Mouse (Mus musculus): ENCODE data around the gene Rlbp1.
A peak's percentile ranks its signal among the peaks of the same experiment; 100 is the strongest.

Gene Rlbp1

DNA sequence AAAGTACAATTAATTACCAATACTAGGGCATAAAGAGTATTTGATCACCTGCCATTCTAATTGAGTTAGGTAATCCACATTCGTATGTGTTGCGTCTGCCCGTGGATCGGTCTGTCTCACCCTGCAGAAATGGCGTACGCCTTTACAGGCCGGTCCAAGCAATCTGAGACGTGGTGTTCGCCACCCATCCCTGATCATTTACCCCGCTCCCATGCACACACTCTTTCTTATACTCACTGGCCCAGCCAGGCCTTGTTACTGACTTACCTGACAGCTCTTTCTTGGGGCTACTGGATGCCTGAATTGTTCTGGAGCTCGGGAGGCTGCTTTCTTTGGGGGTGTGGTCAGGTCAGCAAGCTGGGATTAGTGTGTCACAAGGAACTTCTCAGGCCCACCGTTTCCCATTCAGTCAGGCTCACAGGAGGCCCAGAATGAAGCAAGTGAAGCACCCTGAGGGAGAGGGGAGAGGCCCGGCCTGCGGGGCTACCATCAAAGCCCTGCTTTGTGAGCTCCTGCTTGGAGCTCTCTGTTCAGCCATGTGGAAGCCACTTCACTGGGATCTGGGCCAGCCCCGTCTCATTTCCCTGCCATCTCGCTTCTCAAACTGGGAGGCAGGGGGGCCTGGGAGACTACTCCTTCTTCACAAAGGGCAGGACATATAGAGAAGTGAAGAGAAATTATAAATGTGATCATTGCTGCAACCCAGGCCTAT is at the start of gene Rlbp1:
Gene Rlbp1, minus strand, starts transcription at position 627 of the 712 bp plus-strand sequence.
- peak; percentile 77 to 81 for DNase-seq

DNA sequence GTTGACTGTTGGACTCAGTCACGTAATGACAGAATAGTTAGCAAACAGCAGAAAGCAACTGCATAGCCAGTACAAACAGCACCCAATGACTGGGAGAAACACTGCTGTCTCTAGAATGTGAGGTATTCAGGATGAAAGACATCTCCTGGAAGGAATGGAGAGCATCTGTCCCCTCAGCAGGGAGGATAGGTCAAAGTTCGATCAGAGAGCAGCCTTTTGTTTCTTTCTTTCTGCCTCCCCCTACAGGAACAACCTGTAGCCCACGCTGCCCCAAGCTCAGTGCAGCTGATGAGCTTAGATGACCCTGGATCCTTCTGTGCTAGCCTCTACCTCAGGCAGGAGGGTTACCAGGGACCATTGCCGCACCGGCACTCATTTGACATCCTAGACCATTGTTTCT is 41.4 kb upstream of the Rlbp1 start:
- DNase-seq: no peak

DNA sequence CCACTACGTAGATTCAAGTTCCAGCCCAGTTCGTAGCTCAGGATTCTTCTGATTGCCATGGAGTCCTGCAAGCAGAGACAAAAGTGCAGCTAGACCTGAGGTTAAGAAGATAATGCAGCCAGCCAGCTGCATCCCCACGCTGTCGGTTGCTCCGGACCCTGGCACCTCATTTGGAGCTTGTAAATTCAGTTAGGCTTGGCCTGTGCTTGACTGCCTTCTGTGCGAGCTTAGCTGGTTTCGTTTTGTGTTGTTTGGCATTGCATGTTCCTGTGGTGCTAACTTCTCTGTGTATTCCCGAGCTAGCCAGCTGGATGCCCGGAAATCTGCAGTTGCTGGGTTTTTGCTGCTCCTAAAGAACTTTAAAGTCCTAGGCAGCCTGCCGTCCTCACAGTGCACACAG is 39.0 kb upstream of the Rlbp1 start:
- no peak for DNase-seq

DNA sequence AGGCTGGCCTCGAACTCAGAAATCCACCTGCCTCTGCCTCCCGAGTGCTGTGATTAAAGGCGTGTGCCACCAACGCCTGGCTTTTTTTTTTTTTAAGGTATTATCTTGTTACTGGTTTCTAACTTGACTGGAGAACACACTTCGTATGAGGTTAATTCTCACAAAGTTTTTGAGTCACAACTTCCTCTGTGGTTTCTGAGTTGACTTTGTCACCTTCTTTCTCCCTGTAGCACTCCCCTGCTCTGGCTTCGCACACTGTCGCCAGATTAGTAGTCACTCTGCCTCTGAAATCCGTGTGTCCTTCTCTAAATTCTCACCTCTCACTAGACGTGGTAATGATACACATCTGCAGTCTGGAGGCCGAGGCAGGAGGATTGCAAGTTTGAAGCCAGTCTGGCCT is 36.0 kb upstream of the Rlbp1 start:
- DNase-seq: no peak

DNA sequence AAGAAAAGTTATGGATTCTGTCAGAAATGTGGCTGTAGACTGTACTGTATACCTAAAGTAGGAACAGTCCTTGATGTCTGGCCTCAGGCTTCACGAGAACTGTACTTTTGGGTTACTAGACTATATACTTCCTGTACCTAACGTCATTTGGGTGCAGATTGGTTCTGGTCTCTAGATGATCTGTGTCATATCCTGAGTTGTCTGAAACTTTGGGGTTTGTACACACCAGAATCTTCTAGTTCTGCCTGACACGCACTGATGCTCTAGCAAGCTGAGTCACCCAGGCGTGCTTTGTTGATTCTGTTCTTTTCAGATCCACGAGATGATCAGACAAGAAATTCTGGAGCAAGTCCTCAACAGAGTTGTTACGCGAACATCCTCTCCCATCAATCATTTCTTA is 33.1 kb upstream of the Rlbp1 start:
- DNase-seq: no peak

DNA sequence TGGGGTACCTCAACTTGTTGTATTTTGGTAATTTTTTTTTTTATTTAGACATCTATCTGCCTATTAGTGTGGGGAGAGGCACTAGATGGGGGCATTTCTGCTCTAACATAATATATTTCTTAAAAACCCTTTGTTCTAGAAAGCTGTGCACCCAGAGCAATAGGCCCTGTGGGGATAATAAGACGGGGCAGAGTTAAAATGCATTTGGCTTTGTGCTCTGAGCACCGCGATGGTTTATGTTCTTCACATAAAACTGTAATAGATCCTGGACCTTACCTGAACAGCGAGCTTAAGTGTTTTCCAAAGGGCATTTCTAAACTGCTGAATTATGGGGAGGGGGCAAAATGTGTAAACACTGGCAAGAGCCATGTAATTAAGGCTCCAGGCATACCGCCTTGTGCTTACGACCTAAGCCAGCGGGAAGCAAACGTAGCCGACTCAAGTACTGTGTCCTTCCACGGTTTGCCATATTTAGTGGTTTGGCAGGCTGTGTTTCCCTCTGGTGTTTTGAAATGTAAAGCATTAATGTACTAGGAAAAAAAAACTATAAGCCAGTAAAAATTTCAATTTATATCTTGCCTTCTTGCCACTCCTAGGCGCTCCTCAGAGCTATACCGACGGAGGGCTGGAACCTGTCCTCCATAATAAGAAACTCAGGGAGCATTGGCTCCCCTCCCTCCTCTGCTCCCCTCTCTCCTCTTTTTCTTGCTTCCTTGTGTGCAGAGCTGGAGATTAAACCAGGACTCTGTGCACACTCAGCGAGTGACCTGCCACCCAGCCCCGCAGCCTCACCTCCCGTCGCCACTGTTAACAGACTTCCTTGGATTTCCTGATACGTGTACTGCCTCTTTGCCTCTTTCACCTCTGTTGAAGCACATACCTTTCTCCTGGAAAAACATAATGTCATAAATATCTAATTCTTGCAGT is 27.9 kb upstream of the Rlbp1 start:
- DNase-seq: no peak

DNA sequence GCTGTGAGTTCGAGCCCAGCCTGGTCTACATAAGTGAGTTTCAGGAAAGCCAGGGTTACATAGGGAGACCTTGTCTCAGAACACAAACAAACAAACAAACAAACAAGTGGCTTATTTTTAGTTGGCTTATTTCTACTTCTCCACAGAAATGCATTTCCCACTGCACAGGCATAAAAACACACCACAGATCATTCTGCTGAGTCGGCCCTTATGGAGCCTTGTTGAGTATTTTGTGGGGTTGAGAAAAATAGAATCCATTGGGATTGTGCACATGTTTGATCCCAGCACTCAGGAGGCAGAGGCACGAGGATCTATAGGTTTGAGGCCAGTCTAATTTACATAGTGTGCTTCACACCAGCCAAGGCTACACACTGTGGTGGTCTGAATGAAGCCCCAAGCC is 13.4 kb upstream of the Rlbp1 start:
- DNase-seq: no peak

DNA sequence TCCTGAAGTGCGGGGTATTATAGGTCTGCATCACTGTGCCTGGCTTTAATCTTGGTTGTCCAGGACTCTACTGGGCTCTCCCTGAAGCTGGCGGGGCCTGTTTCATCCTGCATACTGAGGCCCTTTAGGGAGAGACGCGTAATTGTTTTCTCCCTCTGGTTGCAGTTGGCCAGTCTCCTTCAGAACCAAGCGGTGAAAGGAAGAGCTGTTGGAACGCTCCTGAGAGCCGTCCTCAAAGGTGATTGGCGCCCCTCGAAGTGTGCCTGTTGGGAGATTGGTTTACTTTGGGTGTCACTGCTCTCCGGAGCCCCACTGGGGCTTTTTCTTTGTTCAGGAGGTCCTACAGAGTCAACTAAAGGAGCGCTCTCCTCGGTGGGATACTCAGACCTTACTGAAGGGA is 12.1 kb upstream of the Rlbp1 start:
- DNase-seq: no peak

DNA sequence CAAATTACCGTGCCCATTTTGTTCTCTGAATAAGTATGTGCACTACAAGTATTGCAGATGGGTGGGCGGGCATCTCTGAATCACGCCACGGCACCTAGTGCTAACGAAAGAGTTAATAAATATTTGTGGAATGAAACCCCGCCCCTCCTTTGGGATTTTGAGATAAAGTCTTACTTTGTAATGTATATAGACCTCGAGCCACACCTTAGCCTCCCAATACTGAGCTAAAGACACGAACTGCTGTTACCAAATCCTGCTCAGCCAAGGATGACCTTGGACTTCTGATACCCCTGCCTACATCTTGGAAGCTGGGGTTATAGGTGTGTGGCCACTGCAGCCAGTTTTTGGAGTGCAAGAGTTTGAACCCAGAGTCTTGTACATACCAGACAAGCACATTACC is 11.6 kb upstream of the Rlbp1 start:
- DNase-seq: no peak

DNA sequence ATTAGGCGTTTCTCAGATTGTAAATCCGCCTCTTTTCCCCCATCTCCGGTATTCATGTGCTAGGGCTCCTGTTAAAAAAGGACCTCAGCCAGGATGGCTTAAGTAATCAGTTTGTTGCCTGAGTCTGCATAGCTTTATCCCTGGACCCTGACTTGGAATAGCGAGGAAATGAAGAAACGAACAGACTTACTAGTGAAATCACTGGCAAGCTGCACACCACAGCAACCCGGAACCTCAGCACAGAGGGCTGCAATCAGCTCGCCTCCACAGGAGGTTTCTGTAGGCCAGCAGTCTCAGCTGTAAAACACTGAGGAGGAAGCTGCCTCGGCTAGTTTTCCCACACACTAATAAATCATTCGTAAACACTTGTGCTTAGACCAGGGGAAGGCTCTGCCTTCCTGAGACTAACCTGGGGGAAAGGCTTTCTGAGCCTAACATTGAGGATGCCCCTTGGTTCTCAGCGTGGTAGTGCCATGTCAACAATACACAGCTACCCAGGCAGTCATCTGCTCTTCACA is 10.7 kb upstream of the Rlbp1 start:
- DNase-seq: no peak

DNA sequence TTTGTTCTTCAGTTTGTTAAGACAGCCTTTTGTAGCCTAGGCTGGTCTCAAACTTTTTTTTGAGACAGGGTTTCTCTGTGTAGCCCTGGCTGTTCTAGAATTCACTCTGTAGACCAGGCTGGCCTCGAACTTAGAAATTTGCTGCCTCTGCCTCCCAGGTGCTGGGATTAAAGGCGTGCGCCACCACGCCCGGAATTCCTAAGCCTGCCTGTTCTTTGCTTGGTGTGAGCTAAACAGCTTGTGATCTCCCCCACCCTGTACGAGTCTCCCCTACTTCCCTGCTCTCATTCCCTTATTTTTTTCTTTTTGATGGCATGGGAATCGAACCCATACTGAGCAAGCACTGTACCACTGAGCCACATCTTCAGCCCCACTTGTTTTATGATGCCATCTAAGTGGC is 8.3 kb upstream of the Rlbp1 start:
- DNase-seq: no peak

DNA sequence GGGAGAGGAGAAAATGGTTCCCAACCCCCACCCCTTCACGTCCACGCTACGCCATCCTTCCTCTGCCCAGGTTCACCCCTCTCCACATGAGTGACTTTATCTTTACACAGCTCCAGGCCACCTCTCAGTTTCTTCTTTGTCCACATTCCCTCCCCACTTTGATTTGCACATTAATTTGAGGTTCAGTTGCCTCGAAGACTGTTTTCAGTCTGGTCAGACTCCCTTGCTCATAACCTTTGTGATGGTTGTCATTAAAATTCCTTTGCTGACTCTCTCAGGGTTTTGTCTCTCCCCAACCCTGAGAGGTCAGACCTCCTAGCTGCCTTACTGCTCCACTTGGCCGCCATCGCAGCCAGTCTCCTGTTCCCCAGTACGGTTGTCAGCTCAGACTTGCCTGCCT is 7.8 kb upstream of the Rlbp1 start:
- DNase-seq: no peak

DNA sequence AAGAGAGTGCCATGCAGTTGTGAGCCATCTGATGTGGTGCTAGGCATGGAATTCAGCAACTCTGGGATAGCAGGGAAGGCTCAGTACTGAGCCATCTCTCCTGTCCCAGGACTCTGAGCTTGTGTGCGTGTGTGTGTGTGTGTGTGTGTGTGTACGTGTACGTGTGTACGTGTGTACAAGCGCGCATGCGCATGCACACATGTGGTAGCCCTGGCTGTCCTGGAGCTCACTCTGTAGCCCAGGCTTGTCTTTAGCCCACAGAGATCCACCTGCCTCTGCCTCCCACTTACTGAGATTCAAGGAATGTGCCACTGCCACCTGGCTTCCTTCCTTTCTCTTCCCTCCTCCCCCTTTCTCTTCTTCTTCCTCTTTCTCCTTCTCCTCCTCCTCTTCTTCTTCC is 7.1 kb upstream of the Rlbp1 start:
- no peak for DNase-seq

DNA sequence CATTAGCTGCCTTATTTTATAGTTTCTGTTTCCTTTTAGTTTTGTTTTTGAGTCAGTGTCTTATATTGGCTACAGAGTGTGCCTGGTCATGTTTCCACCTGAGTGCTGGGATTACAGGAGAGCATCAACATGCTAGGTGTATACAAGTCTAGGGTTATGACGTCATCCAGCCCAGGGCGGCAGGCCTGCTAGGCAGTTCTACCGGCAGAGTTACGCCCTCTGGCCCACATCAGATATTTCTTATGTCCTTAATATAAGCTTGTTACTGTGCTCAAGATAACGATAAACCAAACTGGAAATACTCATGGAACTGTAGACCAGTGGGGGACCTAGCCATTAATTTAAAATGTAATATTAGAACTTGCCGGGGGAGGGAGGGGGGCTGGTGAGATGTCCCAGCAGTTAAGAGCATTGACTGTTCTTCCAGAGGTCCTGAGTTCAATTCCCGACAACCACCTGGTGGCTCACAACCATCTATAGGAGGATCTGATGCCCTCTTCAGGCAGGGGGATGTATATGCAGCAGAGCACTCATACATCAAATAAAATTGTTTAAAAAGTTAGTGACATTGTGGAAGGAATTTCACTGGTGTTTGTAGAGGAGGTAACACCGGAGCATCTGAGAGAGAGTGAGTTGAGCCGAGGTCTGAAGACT is 6.1 kb upstream of the Rlbp1 start:
- peak; percentile 14 to 19 for DNase-seq

DNA sequence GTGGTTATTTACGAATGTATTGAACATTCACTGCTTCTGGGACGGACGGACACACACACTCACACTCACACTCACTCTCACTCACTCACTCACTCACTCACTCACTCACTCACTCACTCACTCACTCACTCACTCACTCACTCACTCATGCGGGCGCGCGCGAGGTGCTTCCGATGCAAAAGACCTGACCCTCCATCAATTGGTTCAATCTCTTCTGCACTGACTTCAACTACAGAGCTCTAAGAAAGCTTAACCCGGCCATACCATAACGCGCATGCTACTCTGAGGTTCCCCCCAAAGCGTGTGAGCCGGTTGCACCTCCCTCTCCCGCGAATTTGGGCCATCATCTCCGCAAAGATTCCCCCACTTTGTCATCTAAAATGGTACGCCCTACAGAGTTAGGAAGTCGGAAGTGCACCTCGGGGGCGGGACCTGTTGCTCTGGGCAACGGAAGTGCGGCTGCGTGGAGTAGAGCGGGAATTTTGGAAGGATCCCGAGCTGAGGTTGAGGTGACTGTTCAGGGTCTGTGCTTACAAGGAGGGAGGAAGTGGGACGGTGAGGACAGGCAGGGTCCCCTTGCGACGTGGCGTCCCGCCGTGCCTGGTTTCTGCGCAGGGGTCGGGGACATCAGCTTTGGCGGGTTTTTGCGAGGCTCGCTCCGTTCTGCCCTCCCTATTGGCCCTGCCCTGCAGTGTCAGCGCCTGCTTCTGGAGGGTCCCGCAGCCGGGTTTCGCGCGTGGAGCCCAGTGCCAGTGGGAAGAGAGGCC is 5.2 kb upstream of the Rlbp1 start, which contains the start of gene Fanci:
Gene Fanci, plus strand, starts transcription at position 47 of the 767 bp plus-strand sequence.
- DNase-seq: peak; percentile 98 to 99

DNA sequence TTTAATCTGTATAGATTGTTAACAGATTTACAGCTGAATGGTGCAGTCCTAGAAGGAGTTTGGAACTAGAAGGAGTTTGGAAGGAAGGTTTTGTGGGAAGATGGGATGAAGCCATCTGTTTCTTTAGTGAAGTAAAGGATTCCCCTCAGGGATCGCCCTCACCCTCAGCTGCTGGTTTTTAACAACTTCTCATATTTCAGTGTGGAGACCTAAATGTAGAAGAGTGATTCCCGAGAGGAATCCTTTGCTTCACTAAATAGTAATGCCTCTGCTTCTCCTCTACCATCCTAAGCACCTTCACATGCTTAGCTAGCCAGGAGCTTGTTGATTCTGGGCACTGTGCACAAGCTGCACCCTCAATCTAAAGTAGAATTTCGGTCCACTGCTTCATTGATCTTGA is 4.6 kb upstream of the Rlbp1 start:
- no peak for DNase-seq

DNA sequence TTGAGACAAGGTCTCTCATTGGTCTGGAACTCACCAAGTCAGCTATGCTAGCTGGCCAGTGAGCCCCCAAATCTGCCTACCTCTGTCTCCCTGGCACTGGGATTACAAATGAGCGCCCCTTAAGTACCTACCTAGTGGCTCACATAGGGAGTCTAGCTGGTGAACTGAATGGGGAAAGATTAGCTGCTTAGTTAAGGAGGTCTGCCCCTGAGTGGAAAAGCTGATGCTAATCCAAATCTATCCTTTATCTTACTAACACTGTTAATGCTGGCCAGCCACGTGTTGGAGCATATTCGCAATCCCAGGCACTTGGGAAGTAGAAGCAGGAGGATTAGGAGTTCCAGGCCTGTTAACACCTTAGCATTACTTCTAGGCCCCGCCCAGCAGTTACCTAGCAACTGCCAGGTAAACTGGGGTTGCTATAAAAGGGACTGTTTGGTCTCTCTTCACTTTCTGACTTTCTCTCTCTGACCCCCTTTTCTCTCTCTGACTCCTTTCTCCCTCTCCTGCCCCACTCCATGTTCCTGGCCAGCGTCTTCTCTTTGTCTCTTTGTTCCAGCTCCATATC is 3.4 kb upstream of the Rlbp1 start:
- DNase-seq: no peak

DNA sequence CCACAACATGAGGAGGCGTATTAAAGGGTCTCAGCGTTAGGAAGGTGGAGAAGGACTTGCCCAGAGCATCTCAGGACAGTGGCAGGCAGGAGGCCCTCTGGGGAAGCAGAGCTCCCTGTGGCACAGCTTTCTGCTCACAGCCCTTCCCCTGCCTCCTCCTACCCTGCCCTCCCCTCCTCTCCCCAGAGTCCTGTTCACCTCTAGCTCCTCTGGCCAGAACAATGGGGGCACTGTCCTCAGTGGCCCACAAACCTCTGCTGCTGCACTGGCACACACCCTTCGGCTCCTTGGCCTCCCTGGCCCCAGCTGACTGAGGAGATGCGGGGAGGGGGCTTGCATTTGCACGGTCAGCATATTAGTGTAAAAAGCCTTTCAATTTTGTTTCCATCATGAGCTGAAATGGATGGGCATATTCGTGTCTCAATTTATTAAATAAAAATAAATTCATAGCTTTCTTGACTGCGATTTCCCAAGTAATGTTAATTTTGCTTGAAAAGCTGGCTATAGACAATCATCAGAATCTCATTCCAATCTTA is 1.9 kb upstream of the Rlbp1 start:
- DNase-seq: peak in 1 of 2 experiments; percentile 19

DNA sequence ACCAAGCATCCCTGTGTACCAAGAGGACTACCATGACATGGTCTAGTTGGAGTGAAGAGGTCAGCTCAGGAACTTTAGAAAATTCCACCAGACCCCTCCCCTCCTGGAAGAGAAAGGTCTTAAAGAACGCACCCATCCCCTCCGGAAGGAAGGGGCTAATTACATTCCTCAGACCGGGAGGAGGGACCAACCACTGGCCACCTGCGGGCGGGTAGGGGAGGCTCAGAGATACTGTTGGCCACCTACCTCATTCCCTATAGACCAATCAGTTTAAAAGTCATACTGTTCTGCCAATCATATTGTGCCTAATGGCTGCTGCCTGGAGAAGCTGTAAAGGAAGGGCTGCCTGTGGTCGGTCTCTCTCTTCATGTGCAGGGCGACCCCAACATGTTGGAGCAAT is 1.1 kb upstream of the Rlbp1 start:
- no peak for DNase-seq

DNA sequence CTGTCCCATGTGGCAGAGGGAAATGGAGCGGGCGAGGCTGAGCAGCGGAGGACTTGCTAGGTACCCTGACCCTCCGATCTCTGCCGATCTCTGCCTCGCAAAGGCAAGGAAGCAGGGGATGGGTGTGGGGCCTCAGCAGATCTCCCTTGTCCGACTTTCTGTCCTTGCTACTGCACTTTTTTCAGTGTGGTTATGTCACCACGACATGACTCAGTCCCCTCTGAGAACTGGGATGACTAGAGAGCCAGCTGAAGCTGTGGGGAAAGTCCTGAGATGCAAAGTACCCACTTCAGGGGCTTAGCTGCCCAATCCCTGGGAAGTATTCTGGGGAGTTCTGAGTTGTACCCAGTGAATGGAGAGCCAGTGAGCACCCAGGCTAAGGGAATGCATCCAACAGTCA is 292 bp upstream of the Rlbp1 start:
- no peak for DNase-seq

DNA sequence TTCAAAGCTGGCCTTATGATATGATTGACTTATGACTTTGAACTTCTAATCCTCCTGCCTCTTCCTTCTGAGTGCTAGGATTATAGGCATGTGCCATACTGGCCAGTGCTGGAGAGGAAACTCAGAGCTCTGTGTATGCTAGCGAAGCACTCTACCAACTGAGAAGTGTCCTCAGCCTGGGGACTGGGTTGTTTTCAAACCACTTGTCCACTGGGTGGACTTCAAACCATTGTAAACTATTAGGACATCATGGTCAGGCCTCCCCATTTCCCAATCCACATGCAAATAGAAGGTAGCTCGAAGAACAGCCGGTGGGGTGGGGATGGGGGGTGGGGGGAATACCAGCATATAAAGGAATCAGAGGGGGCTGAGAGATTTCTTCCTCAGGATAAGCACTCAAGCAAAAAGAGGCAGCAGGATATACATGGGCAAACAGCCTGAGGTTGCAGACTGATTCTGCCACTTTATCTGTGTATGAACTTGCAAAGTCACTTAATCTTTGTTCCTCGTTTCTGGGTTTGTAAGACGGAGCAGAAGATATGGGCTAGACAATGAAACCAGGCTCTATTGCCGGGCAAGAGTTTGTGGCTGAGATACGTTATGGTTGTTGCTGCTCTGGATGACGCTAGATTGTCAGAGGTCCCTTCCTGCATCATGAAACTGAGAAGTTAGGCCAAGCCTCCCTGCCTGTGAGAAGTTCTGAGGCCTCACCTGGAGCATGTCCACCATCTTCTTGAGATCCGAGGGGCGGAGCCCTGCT is 10.2 kb downstream of the Rlbp1 start:
- DNase-seq: no peak

Data from cerebellum, postnatal 10 days (tissue).